Mouse (Mus musculus): Measurements from ENCODE around the gene Zbtb7a.

The Zbtb7a gene

DNA sequence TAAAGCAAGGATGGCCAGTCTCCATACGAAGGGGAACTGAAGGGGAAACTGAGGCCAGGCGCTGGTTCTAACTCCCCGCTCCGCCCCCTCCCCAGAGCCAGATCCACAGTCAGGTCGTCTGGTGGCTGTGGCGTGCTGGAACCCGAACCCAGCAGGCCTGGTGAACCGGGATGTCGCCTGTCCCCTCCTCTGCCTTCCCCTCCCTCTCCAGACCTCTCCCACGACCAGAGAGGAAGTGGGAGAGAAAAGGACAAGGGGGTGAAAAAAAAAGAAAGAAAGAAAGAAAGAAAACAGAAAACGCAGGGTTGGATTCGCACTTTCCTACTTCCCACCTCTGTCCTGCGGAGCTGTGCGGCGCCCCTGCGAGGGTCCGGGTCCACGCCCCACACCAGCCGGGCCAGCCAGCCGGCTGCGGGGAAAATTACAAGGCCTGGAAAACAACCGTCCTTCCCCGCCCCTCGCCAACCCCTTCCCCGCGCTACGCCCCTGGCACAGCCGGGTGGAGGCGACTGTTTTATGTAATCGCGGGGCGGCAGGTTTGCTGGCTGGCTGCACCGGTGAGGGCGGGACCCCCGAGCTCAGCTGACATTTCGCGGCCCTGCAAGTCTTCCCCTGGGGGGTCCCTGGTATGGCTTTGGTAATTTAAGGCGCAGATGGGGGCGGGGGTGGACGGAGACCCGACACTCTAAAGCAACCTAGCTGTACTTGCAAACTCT lies at the start of gene Zbtb7a:
Gene Zbtb7a, plus strand, starts transcription at position 255 of the 716 bp plus-strand sequence.
- peak; percentile 40 to 60 for DNase-seq

DNA sequence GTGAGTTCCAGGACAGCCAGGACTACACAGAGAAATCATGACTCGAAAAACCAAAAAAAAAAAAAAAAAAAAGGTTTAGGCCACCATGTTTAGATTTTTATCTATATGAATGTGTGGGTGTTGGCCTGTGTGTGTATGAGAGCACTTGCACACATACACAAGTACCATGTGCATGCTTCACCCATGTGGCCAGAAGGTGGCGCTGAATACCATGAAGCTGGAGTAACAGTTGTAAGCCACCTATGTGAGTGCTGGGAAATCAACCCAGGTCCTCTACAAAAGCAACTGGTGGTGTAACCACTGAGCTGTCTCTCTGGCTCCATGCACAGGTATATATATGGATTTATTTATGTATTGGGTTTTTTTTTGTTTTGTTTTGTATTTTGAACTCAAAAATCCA lies 48.0 kb upstream of the Zbtb7a start:
- peak; percentile 39 to 47 for DNase-seq

DNA sequence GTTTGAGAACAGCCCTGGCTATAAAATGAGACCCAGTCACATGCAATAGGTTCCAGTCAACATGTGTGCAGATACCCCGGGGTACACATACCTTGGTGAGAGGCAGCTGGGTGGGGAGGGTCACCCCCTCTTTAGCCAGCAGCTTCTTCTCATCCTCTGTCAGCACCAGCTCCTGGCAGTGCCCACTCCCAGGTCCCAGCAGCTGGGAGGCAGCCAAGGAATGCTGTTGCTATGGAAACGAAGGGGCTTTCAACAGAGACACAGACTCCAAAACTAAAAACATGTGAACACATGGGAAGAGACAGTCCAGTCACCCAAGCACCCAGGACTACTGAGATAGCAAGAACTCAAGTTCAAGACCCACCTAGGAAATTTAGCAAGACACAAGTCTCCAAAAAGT lies 45.8 kb upstream of the Zbtb7a start:
- no peak for DNase-seq

DNA sequence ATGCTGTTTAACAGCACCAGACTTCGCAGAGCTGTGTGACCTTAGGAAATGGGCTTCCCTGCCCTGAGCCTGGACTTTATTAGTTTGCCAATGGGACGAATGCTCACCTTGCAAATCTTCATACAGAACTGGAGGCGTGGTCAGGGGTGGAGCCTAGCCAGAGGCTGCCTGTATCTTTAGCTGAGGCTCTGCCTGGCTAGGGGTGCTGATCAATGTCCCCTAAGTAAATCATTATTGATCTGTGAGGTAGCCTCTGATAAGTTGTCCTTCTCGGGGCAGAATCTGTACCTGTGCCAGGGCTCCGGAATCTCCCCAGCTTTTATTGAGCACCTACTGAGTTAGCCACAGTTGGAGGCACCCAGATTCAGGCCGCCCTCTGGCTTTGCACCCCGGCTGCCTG lies 44.4 kb upstream of the Zbtb7a start:
- no peak for DNase-seq

DNA sequence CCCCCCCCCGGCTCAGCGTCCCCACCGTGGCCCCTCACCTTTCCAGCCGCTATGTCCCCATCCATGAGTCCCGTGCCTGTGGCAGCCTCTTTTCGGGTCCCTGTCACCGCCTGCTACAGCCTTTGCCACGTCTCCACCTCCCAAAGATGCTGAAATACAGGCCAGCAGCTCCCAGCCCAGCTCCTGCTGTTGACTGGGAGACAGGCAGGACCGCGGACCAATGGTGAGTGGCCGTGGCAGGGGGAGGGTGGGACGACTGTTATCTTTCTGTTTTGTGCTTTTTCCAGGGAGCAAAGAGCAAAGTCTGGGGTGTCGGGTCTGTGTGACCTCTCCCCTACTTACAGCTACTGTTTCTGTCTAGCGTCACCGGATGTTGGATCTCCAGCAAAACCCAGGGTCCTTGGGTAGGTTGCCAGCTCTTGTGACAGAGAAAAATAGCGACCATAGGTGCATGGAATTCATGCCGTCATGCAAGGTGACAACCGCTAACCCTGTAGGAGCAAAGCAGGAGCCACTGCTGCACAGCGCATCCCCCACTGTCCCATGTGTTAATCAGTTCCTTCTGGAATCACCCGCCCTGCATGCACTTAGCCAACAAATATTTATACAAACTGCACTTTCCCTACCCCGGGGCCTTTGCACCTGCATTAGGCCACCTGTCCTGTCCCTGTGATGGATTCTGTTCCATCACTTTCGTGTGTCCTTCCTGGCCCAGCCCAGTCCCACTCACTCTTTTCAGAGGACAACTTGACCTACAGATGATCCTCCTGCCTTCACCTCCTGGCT lies 42.4 kb upstream of the Zbtb7a start:
- DNase-seq, result no peak

DNA sequence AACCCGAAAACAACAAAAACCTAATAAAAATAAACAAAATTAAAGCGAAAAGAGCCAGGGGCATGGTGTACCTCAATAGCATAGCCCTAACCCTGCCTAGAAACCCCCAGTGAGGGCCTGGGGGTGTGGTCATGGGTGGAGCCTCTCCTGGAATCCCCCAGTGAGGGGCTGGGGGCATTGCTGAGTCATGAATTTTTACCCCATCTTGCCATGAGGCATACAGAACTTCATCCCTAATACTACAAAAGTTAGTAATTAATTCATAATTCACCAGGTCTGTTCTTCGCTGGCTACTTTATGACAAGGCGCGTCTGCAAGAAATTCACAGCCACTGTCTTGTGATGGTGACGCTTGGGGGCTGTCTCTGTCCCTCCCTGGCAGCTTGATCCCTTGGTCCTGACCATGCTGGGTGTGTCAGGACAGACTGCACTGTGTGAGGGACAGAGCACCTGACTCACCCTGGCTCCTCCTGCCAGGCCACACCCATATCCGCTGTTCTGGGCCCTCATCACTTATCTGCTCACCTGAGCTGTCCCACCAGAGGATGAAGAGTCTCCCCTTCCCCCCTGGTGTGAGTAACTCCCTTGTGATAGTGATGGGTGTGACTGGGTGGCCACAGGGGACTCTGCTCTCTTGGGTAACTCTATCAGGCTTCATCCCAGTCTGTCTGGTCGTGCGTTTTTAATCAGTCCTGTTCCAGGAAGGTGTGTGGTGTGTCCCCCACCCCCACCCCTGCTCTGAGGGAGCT lies 39.9 kb upstream of the Zbtb7a start:
- DNase-seq, result no peak

DNA sequence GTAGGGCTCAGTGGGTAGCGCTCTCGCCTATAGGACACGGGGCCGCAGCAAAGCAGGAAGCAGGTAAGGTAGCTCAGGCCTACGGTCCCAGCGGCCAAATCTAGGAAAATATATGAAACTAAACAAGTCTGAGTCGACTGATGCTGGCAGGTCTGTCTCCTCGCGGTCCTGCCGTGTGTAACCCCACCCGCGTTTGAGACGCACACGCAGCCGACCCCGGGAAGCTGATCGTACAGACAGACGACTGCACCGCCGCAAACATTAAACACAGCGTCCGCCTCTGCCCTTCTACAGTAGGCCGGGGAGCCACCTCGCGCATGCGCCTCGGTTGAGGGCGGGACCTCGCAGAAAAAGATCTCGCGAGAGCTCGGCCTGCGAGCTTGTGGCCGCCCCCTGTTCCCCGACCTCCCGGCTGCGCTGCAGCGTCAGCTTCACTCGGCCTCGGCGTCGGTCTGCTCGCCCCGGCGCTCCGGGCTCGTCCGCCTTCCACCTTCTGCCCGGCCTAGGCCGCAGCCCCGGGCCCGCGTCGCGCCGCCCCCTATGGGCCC lies 29.4 kb upstream of the Zbtb7a start, which contains the start of gene Map2k2:
Gene Map2k2, plus strand, starts transcription at position 351 of the 548 bp plus-strand sequence.
- peak; percentile 98 to 99 for DNase-seq

DNA sequence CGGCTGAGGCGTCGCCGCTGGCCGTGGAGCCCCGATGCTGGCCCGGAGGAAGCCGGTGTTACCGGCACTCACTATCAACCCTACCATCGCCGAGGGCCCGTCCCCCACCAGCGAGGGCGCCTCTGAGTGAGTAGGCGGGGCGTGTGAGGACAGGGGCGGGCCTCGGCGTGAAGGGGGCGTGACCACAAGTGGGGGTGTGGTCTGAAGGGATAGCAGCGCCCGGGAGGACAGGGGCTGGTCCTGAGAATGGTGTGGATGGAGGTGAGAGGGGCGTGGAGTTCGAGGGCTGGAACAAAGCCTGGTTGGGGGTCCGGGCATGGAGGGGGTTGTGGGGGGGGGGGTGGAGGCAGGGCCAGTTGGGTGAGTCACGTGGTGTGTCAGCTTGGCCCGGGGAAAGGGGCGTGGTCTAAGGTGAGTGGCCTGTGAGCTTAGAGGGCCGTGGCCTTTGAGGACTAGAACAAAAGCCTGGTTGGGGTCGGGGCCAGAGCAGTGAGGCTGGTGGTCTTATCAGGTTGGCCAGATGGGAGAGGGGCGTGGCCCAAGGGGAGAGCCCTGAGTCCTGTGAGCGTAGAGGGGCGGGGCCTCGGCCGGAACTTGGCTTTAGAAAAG lies 28.8 kb upstream of the Zbtb7a start:
- peak; percentile 86 to 88 for DNase-seq

DNA sequence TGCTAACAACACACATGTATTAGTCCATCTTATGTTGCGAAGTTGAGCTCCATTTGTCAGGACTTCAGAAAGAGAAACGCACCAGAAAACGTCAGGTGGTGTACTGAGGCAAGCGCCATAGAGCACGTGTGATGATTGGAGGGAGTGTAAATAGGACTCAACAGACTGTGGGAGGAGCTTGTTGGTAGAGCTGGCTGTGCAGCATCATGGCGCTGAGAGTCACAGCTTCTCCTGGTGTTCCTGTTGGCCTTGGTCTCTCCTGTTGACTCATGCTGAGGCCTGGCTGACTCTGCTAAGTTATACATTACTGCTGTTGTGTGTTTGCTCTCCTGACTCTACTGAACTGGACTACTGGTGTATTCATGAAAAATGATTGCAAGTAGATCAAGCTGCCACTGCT lies 22.1 kb upstream of the Zbtb7a start:
- no peak for DNase-seq

DNA sequence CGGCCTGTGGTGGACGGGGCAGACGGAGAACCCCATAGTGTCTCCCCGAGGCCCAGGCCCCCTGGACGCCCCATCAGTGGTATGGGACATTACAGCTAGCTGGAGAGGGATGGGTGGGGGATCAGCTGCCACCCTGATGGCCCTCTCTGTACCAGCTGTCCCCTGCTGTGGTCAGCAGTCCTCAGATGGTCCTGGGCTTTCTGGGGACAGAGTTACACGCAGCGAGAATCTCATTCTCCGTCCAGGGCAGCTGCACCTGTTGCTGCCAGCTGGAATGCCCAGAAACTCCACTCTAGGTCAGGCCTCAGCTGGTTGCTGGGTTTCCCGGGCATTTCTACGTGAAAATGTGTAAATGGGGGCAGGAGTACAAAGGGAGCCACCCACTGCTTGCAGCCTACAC lies 15.4 kb upstream of the Zbtb7a start:
- DNase-seq, result no peak

DNA sequence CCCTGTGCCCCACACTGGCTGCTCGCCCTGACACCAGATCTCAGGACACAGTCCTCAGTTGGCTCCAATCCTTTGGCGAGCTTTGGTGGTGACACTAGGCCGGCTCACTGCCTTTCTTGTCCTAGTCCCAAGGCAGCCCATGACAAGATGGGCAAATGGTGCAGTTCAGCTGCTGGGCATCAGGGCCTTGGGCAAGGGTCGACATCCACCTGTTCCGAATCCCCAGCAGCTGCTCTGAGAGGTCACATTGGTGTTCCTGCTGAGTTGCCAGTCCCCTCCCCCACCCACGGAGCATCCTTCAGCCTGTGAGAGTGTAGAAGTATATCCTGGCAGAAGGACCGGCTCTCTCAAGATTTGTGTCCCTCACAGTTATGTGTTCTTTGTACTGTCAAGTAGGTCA lies 14.4 kb upstream of the Zbtb7a start:
- no peak for DNase-seq

DNA sequence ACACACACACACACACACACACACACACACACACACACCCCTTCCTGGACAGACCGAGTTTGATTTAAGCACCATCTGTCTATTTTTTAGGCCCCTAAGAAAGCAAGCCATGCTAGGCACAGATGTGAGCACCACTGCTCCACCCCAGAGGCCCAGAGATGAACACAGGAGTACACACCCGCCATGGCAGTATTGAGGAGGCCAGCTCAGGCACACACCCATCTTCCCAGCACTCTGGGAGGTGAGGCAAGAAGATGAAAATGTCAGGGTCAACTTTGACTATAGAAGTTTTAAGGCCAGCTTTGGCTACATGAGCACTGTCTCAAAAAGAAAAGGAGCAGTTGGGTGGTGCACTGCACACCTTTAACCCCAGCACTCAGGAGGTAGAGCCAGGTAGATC lies 12.1 kb upstream of the Zbtb7a start:
- DNase-seq, result no peak

DNA sequence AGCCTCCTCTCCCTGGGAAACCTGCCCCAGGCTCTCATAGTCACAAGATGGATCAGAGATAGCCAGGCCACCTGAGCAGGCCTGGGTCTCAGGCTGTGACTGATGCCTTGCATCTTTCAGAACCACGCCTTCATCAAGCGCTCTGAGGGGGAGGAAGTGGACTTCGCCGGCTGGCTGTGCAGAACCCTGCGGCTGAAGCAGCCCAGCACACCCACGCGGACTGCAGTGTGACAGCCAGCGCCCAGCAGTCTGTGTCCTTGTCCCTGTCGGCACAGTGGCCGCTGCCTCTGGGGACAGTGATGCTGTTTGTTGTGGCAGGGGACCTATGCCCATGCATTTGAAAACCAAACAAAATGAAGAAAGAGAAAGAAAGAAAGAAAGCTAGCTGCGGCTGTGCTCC lies 11.5 kb upstream of the Zbtb7a start:
- DNase-seq, result no peak

DNA sequence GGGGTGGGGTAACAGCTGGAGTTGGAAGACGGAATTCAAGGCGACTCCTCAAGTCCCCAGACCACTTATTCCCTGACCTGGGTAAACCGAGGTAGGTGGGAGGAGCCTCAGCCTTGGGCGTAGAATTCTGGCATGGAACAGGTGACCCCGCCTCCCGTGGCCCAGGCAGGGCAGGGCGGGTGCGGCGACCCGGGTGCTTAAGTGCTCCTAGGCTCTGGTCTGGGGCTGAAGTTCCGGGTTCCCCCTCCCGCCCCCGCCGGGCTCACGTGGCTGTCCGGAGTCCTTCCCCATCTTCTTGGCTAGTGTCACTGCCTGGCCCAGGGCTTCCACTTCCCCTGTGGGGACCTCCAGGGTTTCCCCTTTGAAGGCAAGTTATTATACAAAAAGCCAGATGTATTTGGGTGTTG lies 836 bp upstream of the Zbtb7a start:
- DNase-seq, result peak; percentile 39 to 59

DNA sequence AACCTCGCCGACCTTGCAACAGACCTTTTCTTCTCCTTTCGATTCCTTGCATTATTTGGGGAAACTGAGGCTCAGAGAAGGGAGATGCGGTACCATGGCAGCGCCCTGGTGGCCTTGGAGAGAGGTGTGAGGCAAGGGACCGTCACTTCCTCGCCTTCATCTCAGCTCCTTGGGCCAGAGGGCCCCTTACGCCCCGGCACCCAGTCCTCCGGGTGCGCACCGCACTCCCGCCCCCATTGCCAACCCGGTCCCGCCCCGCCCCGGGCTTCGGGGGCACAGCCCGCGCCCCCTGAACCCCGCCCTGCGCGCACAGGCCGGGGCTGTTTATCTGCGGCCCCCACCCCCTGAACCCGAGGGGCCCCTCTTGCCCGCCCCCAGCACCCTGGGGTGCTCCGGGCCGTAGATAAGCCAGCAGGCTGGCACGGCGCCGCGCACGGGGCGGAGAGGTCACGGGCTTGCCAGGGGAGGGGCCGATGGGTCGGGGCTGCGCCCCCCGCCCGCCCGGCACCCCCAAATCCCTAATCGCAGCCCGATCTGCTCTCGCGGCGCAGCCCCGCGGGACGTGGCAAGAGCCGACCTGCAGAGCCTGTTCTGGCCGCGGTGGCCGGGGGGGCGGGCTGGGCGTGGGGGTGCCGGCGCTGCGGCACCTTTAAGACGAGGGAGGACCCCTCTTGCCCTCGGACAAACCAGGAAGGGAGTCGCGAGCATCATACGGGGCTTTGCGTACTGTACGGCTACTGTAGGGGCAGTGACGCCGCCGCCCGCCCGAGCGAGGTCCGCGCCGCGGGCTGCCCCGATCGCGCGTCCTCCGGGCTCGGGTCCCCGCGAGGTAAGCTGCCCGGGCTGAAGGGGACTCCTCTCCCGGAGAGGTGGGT lies 1.0 kb downstream of the Zbtb7a start:
- DNase-seq, result peak; percentile 65 to 76

DNA sequence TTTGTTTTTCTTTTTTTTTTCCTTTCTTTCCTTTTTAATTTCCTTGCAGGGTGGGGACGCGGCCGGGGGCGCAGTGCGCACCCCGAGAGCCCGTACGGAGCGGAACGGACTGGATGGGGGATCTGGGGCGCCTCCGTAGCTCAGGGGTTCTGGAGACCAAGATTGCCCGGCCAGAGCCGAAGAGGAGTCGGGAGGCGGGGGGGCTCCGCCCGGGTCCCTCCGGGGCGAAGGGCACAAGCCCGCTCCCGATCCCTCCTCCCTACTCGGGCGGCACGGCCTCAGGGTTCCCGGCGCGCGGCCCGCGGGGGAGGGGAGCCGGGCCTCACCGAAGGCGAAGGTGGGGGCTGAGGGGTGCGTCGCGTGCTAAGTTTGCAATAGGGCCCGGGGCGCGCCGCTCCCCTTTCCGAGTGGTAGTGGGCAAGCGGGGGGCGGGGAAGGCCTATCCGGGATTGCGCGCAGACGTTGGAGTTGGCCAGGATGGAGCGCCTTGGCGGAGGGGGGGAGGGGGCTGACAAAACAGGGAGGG lies 1.7 kb downstream of the Zbtb7a start:
- peak; percentile 85 to 91 for DNase-seq

DNA sequence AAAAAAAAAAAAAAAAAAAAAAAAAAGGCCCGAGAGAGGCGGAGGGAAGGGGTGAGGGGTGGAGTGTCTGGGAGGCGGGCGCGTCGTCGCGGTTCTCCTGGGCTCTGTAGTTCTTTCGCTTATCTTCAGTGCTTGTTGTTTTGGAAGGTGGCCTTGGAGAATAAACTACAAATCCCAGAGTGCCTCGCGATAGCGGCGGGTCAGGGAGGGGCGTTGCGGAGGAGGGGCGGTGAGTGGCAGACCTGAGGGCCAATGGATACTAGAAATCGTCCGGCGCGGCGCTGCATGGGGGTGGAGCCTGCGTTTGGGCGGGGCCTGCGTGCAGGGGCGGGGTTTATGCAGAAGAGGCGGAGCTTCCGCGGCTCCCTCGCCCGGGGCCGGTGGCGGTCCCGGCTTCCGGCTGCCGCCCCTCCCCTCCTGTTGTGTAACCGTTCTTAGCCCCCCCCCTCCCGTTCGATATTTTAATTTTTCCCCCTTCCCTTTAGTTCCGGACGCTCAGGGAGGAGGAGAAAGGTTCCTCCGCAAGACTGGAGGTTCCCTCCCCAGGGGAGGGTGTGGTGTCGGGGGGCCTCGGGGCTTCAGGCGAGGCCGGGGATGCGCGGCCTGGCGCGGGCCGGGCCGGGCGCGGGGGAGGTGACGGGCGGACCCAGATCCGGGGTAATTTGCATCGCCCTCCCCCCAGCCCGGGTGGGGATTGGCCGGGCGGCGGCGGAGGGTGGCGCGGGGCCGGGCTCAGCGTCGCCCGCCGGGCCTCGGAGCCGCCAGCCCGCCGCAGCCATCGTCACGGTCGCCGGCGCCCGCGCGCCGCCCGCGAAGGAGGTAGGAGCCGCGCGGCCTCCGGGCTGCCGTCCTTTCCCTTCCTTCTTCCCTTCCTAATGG lies 2.5 kb downstream of the Zbtb7a start:
- peak; percentile 98 to 100 for DNase-seq

DNA sequence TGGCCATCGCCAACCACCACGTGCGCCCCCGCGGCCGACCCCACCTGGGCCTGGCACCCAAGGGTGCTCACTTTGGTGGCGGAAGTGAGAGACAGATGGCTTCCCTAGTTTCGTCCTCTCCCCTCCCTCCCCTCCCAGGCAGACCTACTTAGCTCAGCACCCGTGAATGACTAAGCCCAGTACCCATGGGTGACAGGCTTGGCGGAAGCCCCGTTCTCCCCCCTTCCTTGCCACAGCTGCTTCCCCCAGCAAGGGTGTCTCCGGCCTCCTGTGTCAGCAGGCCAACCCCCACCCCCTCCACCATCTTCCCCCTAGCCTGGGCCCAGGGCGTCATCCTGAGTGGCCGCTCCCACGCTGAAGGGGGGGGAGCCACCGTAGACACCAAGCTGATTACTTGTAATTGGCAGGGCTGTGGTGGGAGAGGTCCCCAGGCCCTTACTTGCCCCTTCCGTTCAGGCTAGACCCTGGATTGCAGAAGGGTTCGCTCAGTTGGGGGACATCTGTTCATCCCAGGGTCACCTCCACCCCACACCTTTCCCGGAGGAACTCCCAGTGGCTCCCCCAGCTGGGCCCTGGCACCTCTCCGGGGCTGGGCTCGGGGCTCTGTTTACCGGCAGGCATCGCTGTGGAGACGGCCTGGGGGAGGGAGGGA lies 3.2 kb downstream of the Zbtb7a start:
- DNase-seq, result no peak

DNA sequence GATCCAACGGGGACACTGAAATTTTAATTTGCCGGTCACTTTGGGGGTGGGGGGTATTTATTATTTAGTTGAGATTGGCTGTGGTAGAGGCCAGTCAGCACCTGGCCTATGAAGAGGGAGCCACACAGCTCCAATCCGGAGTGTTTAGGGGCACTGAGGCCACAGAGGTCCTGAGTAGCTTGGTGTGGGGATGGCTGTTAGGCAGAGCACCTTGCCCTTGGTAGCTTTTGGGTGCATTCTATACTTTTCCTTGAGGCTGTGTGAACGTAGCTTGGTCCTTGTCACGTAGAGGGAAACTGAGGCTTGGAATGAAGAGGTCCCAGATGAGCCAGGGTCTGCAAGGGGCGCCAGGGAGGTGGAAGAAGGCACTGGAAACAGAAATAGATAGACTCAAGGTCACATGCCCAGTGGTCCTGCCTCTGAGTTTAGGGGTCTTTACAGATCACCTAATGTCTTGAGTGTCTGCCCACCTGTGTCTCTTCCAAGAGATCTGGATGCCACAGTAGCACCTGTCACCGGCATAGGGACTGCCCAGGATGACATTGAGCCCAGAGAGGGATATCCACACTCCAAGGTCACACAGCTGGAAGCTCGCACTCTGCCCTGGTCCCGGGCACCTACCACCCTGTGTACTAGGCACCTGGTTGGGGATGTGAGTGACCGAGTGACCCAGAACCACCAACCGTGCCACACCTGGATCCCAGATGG lies 4.0 kb downstream of the Zbtb7a start:
- no peak for DNase-seq

Data from thymus, postnatal 36 days (tissue).